Mouse (Mus musculus): ENCODE results near the gene Usp47. TPM values are rescaled to one million over a fixed set of nuclear protein-coding genes. Genes with fewer than 3 reads are reported as not detected.

Gene Usp47
- polyA plus RNA-seq, 1 experiment from 2014 or later: 68.0 TPM

DNA sequence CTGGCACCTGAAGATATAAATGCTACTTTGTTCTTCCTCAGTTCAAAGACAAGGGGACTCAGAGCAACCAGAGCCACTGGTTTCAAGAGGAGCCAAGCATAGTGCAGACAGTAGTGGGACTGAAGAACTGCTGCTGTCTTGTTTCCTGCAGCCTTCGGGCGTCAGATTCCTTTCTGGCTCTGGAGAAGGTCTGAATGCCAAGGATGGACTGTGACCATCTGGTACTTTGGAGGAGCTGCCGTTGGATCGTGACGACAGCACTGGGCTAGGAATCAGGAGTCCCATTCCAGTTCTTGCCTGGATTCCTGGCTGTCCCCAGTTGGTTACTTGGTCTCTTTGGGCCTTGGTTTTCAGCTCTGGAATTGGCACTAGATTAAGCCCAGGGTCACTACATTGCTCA lies 11.2 kb upstream of the Usp47 start:
- Histone ChIP-seq H3K9ac (no peak overlapping the region), H3K27me3 (no peaks in the 10 kb centered on the region), H3K4me3 (no peak overlapping the region), H3K27ac (replicated peaks) (no peak overlapping the region), H3K4me2 (no peak overlapping the region), H3K4me1 (replicated peaks) (no peaks in the 10 kb centered on the region), H3K9me3 (no peaks in the 10 kb centered on the region), H3K36me3 (no peaks in the 10 kb centered on the region)
- no peak for ATAC-seq (ENCODE audit: low read depth)
- WGBS: 77% methylated on average over 5 of the region's 5 CpGs

DNA sequence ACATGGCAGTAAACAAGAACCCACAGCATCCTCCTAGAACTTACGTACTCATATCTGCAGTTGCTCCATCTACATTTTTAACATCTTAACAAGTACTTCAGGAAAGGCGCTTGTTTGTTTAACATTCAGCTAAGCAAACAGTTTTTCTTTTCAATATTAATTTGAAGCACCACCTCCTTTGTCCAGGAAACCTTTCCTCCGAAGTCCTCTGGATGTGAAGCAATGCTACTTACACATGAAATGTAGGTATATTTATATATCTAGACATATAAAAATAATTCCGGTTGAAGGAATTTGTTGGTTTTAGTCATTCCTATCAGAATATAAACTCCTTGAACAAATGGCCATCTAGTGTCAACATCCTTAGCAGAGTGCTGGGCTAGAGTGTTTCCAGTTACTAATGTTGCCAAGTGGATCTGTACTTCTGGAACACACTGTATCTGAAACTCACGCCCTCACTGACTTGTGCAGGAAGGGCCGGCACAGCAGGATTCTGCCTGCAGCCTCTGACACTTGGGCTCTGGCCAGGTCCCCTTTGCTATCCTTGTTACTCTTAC lies 10.6 kb upstream of the Usp47 start:
- no peaks in the 10 kb centered on the region for H3K4me1 ChIP-seq (replicated peaks)
- no peak overlapping the region for H3K4me2 ChIP-seq
- no peaks in the 10 kb centered on the region for H3K27me3 ChIP-seq
- H3K36me3 ChIP-seq: no peaks in the 10 kb centered on the region
- 88% methylated on average over 6 of the region's 6 CpGs for WGBS
- no peak overlapping the region for H3K9ac ChIP-seq
- H3K9me3 ChIP-seq: no peaks in the 10 kb centered on the region
- no peak overlapping the region for H3K27ac ChIP-seq (replicated peaks)
- no peak for ATAC-seq (ENCODE audit: low read depth)
- no peak overlapping the region for H3K4me3 ChIP-seq

DNA sequence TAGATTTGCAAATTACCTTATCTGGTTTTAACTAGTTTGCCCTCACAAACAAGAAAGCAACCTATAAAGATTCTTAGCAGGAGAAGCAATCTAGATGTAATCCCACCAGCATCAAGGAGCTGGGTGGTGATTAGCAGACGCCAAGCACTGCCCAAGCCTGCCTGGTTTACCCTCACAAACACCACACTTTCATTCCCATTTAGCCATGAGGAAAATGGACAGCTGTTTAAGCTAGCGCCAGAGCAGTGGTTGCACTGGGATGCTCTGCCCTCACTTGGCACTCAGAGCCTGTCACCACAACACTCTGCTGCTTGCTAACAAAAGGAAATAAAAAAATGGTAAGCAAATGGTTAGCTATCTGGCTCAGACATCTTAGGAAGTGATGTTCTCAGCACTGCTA lies 9.2 kb upstream of the Usp47 start:
- Histone ChIP-seq H3K9ac (no peak overlapping the region), H3K9me3 (no peaks in the 10 kb centered on the region), H3K27ac (replicated peaks) (no peak overlapping the region), H3K4me1 (replicated peaks) (no peaks in the 10 kb centered on the region), H3K27me3 (no peaks in the 10 kb centered on the region), H3K4me3 (no peak overlapping the region), H3K36me3 (no peaks in the 10 kb centered on the region), H3K4me2 (no peak overlapping the region)
- ATAC-seq (ENCODE audit: low read depth): no peak
- 72% methylated on average over 2 of the region's 2 CpGs for WGBS

DNA sequence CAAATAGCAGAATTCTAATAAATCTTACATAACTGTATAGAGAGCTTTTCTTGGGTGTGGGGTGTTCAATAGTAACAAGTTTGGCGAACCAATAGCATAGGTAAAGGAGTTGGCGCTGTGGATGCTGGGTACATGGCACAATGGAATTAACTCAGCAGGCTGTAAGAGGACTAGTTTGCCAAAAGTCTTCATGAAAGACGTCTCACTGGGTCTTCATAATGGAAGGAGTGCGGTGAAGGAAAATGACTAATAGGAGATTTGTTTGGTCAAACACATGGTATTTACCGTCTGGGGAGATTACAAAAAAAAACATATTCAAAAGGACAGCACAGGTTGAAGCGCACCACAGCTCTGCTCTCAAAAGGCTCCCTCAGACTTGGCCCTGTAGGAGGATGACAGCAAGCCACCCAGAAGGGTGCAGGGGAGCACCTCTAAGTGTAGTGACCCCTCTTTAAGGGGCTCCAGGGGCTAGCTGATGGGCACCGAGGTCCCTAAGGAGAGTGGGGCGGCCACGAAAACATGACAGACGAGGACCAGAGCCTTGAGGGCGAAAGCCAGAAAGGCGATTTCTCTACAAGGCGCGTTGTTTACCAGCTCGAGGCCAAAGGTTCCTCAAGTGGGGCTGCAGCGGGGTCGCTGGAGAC lies 676 bp upstream of the Usp47 start:
- Histone ChIP-seq H3K27me3 (no peaks in the 10 kb centered on the region), H3K36me3 (no peaks in the 10 kb centered on the region), H3K4me2 (peak overlapping the region; percentile 91), H3K4me3 (peak overlapping the region; percentile 92), H3K27ac (replicated peaks) (peak overlapping the region; percentile 99), H3K4me1 (replicated peaks) (peaks cover 40% of the 10 kb centered on the region), H3K9me3 (no peaks in the 10 kb centered on the region), H3K9ac (peak overlapping the region; percentile 100)
- peak; percentile 76 for ATAC-seq (ENCODE audit: low read depth)
- 19% methylated on average over 17 of the region's 17 CpGs for WGBS

DNA sequence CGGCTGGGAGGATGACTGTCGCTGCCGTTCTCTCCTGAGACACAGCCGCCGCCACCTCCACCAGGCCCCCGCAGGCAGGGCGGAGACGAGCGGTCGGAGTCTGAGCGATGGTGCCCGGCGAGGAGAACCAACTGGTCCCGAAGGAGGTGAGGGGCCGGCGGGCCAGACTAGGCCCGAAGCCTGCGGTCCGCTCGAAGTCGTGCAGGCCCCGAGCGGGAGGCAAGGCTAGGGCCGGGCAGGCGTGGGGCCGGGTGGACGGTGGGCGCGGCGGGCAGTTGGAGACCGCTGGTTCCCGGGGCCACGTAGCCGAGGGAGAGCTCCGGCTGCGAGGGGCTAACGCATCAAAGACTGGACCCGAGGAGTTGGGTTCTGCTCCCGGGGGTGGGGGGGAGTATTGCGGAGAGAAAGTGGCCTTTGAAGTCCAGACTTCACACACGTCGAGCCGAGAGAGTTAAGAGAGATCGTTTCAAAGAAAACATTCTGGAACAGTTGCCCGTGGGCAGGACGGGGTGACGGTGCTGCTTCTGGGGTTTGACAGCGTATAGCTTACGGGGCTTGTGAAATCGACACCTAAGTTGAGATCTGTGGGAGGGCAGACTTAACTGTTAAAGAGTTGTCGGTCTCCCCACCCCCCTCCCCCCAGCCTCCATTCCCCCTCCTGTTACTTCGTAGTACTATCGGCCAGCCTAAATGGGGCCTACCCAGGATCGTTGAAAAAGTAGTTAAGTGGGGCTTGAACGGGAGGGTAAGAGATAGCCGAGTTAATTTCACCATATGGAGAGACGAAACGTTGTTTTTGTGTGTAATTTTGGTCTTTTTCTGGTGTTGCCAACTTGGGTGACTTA lies 519 bp downstream of the Usp47 start:
- WGBS: under 1% methylated on average over 54 of the region's 58 CpGs
- peak overlapping the region; percentile 99 for H3K27ac ChIP-seq (replicated peaks)
- peak; percentile 84 for ATAC-seq (ENCODE audit: low read depth)
- peak overlapping the region; percentile 92 for H3K4me3 ChIP-seq
- no peaks in the 10 kb centered on the region for H3K9me3 ChIP-seq
- peak overlapping the region; percentile 100 for H3K9ac ChIP-seq
- no peaks in the 10 kb centered on the region for H3K36me3 ChIP-seq
- no peaks in the 10 kb centered on the region for H3K27me3 ChIP-seq
- H3K4me1 ChIP-seq (replicated peaks): peaks cover 52% of the 10 kb centered on the region
- H3K4me2 ChIP-seq: peak overlapping the region; percentile 91

DNA sequence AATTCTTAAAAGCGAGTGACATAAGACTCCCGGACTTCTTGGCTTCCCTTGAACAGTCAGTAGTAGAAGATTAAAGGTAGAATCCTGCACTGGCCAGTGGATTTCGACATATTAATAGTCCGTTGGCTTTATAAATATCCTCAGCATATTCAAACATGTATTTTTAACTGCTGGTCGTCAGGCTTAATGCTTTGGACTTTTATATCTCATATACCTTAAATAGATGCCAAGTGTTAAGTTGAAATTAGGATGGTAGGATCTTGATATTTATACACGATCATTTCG lies 1.1 kb downstream of the Usp47 start:
- Histone ChIP-seq H3K36me3 (no peaks in the 10 kb centered on the region), H3K27ac (replicated peaks) (peak overlapping the region; percentile 99; the same call in 1 of the 2 replicates), H3K27me3 (no peaks in the 10 kb centered on the region), H3K4me3 (peak overlapping the region; percentile 92), H3K4me2 (peak overlapping the region; percentile 91), H3K9ac (peak overlapping the region; percentile 100), H3K4me1 (replicated peaks) (peaks cover 54% of the 10 kb centered on the region), H3K9me3 (no peaks in the 10 kb centered on the region)
- 33% methylated on average over 7 of the region's 7 CpGs for WGBS
- no peak for ATAC-seq (ENCODE audit: low read depth)

DNA sequence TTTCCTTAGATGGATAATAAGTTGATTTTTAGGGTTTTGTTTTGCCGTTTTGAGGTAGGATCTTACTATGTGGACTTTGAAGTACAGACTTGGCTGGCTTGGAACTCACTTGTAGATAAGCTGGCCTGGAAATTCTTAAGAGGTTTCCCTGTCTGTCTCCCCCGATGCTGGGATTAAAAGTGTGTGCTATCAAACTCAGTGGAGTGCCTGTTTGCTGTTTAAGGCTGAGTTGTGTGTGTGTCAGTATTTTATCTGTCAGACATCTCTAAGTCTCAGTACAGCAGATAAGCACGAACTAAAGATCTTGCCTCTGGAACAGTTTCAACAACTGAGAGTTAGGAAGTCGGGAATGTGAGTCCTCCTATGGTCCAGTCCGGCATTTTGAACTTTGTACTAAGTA lies 1.6 kb downstream of the Usp47 start:
- H3K9me3 ChIP-seq: no peaks in the 10 kb centered on the region
- peaks cover 54% of the 10 kb centered on the region for H3K4me1 ChIP-seq (replicated peaks)
- peak overlapping the region; percentile 100 for H3K9ac ChIP-seq
- no peak overlapping the region for H3K27ac ChIP-seq (replicated peaks)
- 28% methylated on average over 5 of the region's 5 CpGs for WGBS
- no peaks in the 10 kb centered on the region for H3K36me3 ChIP-seq
- no peak for ATAC-seq (ENCODE audit: low read depth)
- no peaks in the 10 kb centered on the region for H3K27me3 ChIP-seq
- H3K4me2 ChIP-seq: peak overlapping the region; percentile 91
- peak overlapping the region; percentile 92 for H3K4me3 ChIP-seq

DNA sequence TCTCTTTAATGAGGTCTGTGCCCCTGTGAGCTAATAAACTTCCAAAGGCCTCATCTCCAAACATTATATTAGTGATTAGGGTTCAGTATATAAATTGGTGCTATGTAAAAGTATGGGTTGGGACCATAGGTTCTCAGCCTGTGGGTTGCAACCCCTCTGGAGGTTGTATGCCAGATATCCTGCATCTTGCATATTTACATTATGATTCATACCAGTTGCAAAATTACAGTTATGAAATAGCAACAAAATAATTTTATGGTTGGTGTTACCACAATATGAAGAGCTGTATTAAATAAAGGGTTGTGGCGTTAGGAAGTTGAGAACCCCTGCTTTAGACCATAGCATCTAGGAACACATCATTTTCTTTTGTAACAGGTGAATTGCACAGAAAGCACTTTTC lies 7.3 kb downstream of the Usp47 start:
- ATAC-seq (ENCODE audit: low read depth): no peak
- no peak overlapping the region for H3K9ac ChIP-seq
- 93% methylated on average over 1 of the region's 1 CpGs for WGBS
- no peak overlapping the region for H3K27ac ChIP-seq (replicated peaks)
- H3K36me3 ChIP-seq: no peaks in the 10 kb centered on the region
- H3K4me3 ChIP-seq: no peak overlapping the region
- no peaks in the 10 kb centered on the region for H3K27me3 ChIP-seq
- no peak overlapping the region for H3K4me2 ChIP-seq
- H3K9me3 ChIP-seq: no peaks in the 10 kb centered on the region
- H3K4me1 ChIP-seq (replicated peaks): peaks cover 34% of the 10 kb centered on the region

DNA sequence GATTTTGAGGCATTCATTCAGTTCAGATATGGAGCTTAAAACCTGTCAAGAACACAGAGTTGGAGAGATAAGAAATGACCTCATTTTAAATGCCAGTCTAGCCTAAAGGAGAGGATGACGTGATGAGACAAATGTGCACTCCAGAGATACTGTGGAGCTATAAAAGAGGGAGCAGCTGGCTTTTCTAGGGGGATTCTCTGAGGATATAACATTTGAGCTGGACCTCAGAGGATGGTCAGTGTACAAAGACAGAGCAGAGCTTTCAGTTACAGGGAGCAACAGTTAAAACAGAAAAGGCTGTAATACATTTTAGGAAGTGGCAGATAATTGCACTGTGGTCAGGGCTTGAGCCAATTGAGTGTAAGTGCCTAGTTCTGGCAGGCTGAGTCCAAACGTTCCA lies 12.5 kb downstream of the Usp47 start:
- Histone ChIP-seq H3K27ac (replicated peaks) (no peak overlapping the region; the same call in 1 of the 2 replicates), H3K27me3 (no peaks in the 10 kb centered on the region), H3K4me1 (replicated peaks) (peaks cover 4% of the 10 kb centered on the region), H3K4me3 (no peak overlapping the region), H3K4me2 (no peak overlapping the region), H3K9me3 (no peaks in the 10 kb centered on the region), H3K36me3 (no peaks in the 10 kb centered on the region), H3K9ac (no peak overlapping the region)
- ATAC-seq (ENCODE audit: low read depth): no peak
- WGBS: 21% methylated on average over 2 of the region's 2 CpGs

DNA sequence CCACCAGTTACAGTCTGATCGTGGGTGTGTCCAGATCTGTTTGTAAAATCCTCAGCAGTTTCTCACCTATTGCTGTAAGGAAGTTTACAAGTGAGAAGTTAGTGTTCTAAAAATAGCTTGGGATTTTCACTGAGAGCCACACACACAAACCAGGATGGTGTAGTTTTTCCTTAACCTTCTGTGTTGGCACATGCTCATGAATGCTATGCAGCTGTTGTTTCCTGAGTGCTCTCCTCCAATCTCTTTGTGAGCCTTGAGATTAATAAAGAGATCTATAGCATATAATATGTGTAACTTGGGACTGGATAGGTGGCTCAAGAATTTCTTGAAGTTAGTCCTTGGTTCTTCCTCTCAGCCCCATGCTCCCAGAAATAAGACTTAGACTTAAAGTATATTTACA lies 13.3 kb downstream of the Usp47 start:
- ATAC-seq (ENCODE audit: low read depth): no peak
- H3K4me3 ChIP-seq: no peak overlapping the region
- no peaks in the 10 kb centered on the region for H3K9me3 ChIP-seq
- no peaks in the 10 kb centered on the region for H3K27me3 ChIP-seq
- no peak overlapping the region for H3K9ac ChIP-seq
- no peak overlapping the region for H3K27ac ChIP-seq (replicated peaks)
- 100% methylated on average over 1 of the region's 1 CpGs for WGBS
- no peak overlapping the region for H3K4me2 ChIP-seq
- H3K4me1 ChIP-seq (replicated peaks): peaks cover 4% of the 10 kb centered on the region
- H3K36me3 ChIP-seq: no peaks in the 10 kb centered on the region

DNA sequence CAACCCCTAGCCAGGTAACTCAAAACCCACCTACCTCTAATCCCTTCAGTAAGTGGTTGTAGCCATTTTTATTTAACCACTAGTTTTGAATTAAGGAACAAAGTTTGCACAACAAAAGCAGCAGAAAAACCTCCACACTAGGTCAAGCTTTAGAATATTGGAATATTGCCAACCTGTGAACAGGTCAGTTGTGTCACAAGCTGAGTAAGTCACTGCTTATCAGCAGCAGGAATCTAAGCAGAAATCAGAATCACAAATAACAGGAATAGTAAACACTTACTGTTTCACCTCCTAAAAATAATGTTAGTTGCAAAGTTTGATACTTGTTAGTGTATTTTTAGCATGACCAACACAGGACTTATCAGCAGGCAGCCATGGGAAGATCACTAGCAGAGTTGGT lies 17.0 kb downstream of the Usp47 start:
- no peak overlapping the region for H3K4me2 ChIP-seq
- no peak for ATAC-seq (ENCODE audit: low read depth)
- H3K4me3 ChIP-seq: no peak overlapping the region
- H3K36me3 ChIP-seq: no peaks in the 10 kb centered on the region
- H3K27me3 ChIP-seq: no peaks in the 10 kb centered on the region
- no peak overlapping the region for H3K27ac ChIP-seq (replicated peaks)
- no peak overlapping the region for H3K9ac ChIP-seq
- H3K9me3 ChIP-seq: no peaks in the 10 kb centered on the region
- peaks cover 10% of the 10 kb centered on the region; the same call in 1 of the 2 replicates for H3K4me1 ChIP-seq (replicated peaks)

DNA sequence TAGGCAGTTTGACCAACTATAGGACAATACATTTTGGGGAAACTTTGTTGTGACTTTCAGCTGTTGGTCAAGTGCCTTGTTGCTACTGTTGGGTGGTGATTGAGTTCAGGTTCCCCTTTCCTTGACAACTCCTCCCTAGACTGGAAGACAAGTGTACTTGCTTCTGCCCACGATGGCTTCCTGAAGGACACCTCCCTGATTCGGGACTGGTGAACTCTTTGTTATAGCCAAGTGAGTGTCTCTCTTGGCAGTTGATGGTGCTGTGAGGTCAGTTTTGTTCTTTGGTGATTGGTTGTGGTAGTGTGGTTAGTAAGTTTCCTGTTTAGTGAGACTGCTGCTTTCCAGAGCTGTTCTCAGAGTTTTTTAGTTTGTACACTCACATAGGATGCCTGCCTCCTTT lies 19.5 kb downstream of the Usp47 start:
- Histone ChIP-seq H3K9ac (no peak overlapping the region), H3K27ac (replicated peaks) (no peak overlapping the region), H3K36me3 (no peaks in the 10 kb centered on the region), H3K4me3 (no peak overlapping the region), H3K9me3 (no peaks in the 10 kb centered on the region), H3K27me3 (no peaks in the 10 kb centered on the region), H3K4me2 (no peak overlapping the region), H3K4me1 (replicated peaks) (0 out of 2 replicates have a peak, but pooled peaks cover 9% of the 10 kb centered on the region)
- ATAC-seq (ENCODE audit: low read depth): no peak
- WGBS: 88% methylated on average over 2 of the region's 2 CpGs

All from neural tube, embryonic 13.5 days (tissue).